Mouse (Mus musculus) lung, embryonic 14.5 days (tissue): ENCODE measurements at regions not wholly inside any gene's neighbourhood (a gene's known extent, or its start where the extent isn't known, plus 50 kb on each side); places are given as distances from the start of the nearest gene placed in this dataset.

Experiments
- ATAC-seq: fragments of 200-750 bp; cut with Nextera tagmentation; 2 replicates; pipeline ENCODE4 v1.8.0; 2017; ENCODE audit warnings: mild to moderate bottlenecking, moderate TSS enrichment, moderate library complexity; ENCODE audit not compliant: insufficient read depth
- DNase-seq: peaks from one replicate; pipeline ENCODE4 v3.0.0-alpha.2; 2015
- H3K27ac ChIP-seq: fragments of 300-500 bp; sonication (generic); 2 replicates; pipeline ENCODE4 v1.5.1; 2014; ENCODE audit warnings: low read depth, mild to moderate bottlenecking, moderate library complexity
- H3K27me3 ChIP-seq: fragments of 300-500 bp; sonication (generic); 2 replicates; pipeline ENCODE4 v1.6.1; 2014; ENCODE audit warnings: low read length, control low read depth; ENCODE audit not compliant: insufficient read depth
- H3K36me3 ChIP-seq: fragments of 300-500 bp; sonication (generic); 2 replicates; pipeline ENCODE4 v1.6.1; 2014; ENCODE audit warnings: control low read depth; ENCODE audit not compliant: insufficient read depth
- H3K4me1 ChIP-seq: fragments of 300-500 bp; sonication (generic); 2 replicates; pipeline ENCODE4 v1.6.1; 2014; ENCODE audit warnings: antibody characterized with exemption, control low read depth; ENCODE audit not compliant: insufficient read depth
- H3K4me2 ChIP-seq: fragments of 300-500 bp; sonication (generic); 2 replicates; pipeline ENCODE4 v1.6.1; 2014; ENCODE audit warnings: mild to moderate bottlenecking
- H3K4me3 ChIP-seq: fragments of 300-500 bp; sonication (generic); 2 replicates; pipeline ENCODE4 v1.5.1; 2014; ENCODE audit warnings: low read depth, low read length
- H3K9ac ChIP-seq: fragments of 300-500 bp; sonication (generic); 2 replicates; pipeline ENCODE4 v1.6.1; 2014
- H3K9me3 ChIP-seq: fragments of 300-500 bp; sonication (generic); 2 replicates; pipeline ENCODE4 v1.6.1; 2016; ENCODE audit warnings: low read depth, low read length, control low read depth
- CTCF ChIP-seq: IDR thresholded peaks from 2 replicates; pipeline ENCODE4 v1.5.1; 2016; ENCODE audit warnings: antibody characterized with exemption, low read depth
- WGBS: fragments of 180-500 bp; shearing (Covaris S2); extraction: QIAGEN DNeasy Blood & Tissue Kit; methylation state at CpG from one replicate; pipeline ENCODE4 v1.1.7; 2014; 5-methylcytosine and 5-hydroxymethylcytosine counted together

DNA sequence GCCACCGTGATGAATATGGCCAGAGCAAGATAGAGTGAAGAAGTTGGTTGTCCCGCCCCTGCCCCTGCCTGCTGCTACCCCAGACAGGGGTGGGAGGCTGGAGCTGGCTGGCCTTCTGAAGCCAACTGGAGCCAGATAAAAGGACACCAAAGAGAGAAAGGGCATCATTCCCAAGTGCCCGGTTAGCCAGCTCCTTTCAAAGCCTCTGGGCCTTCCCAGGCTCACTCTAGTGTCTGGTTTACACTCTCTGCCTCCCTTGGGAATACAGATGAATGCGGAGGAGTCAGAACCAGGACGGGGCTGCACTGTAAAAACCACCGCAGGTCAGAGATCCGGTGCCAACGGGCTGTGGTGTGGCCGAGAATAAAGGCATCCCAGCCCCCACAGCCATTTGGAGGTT is 76.4 kb upstream of the Ankrd55 start:
- 66% methylated on average over 9 of the region's 9 CpGs for WGBS
- no peaks in the 10 kb centered on the region for H3K9me3 ChIP-seq
- DNase-seq (no peak), ATAC-seq (no peak)
- H3K9ac ChIP-seq: no peak overlapping the region
- H3K4me2 ChIP-seq: no peak overlapping the region
- H3K4me1 ChIP-seq: no peaks in the 10 kb centered on the region
- no peaks in the 10 kb centered on the region for H3K27me3 ChIP-seq
- no peak for TF ChIP-seq CTCF
- no peak overlapping the region for H3K27ac ChIP-seq
- H3K36me3 ChIP-seq: no peaks in the 10 kb centered on the region
- no peak overlapping the region for H3K4me3 ChIP-seq

GRCm38 (mm10) chr13:112212391-112212790 is 75.9 kb upstream of the Ankrd55 start:
- no peak overlapping the region for H3K27ac ChIP-seq
- H3K9me3 ChIP-seq: no peaks in the 10 kb centered on the region
- no peak overlapping the region for H3K9ac ChIP-seq
- DNase-seq: no peak
- H3K4me3 ChIP-seq: no peak overlapping the region
- no peak for ATAC-seq
- H3K4me2 ChIP-seq: no peak overlapping the region
- no peak for TF ChIP-seq CTCF
- no peaks in the 10 kb centered on the region for H3K27me3 ChIP-seq
- H3K36me3 ChIP-seq: no peaks in the 10 kb centered on the region
- H3K4me1 ChIP-seq: no peaks in the 10 kb centered on the region
- 77% methylated on average over 12 of the region's 12 CpGs for WGBS

DNA sequence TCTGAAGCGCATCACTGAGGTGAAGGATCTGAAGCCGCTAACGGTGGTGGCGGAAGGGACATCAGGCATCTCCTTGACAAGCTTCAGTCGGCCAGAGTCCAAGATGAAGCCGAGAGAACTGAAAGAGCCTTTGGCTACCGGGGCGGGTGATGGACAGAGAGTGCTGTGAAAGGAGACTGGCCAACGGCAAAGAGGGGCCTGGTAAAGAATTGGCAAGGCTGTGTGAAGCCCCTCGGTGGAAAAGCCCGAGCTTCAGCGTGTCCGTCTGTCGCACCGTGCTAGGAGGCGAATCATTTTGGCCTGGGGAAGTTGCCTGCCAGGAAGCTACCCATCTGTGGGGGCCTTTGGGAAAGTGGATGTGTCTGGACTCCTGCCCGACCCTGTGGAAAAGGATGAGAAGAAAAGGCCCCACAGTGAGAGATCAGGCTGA is 74.6 kb upstream of the Ankrd55 start:
- no peak overlapping the region for H3K27ac ChIP-seq
- H3K9ac ChIP-seq: no peak overlapping the region
- no peak for ATAC-seq
- no peak for TF ChIP-seq CTCF
- H3K4me2 ChIP-seq: no peak overlapping the region
- DNase-seq: no peak
- WGBS: 67% methylated on average over 17 of the region's 17 CpGs
- no peak overlapping the region for H3K4me3 ChIP-seq
- no peaks in the 10 kb centered on the region for H3K4me1 ChIP-seq
- no peaks in the 10 kb centered on the region for H3K36me3 ChIP-seq
- H3K9me3 ChIP-seq: no peaks in the 10 kb centered on the region
- no peaks in the 10 kb centered on the region for H3K27me3 ChIP-seq

DNA sequence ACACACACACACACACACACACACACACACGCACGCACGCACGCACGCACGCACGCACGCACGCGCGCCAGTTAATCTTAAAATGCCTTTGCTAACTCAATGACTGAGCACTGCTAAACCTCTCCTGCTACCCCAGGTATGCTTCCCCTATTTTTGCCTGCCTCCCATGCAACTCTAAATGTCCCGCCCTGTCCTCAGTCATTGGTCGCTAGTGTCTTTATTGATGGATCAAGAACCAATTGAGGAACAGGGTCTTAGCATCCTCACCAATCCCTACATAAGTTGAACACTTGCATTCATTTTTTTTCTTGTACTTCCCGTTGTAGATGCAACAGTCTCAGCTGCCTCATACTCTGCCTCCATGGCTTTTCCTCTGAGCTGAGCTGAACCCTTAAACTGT is 72.2 kb upstream of the Ankrd55 start:
- Histone ChIP-seq H3K27me3 (no peaks in the 10 kb centered on the region), H3K9ac (no peak overlapping the region), H3K36me3 (no peaks in the 10 kb centered on the region), H3K4me2 (no peak overlapping the region), H3K4me1 (no peaks in the 10 kb centered on the region), H3K9me3 (no peaks in the 10 kb centered on the region), H3K4me3 (no peak overlapping the region), H3K27ac (no peak overlapping the region)
- no peak for DNase-seq
- WGBS: 94% methylated on average over 14 of the region's 14 CpGs
- ATAC-seq: no peak
- TF ChIP-seq CTCF: no peak

DNA sequence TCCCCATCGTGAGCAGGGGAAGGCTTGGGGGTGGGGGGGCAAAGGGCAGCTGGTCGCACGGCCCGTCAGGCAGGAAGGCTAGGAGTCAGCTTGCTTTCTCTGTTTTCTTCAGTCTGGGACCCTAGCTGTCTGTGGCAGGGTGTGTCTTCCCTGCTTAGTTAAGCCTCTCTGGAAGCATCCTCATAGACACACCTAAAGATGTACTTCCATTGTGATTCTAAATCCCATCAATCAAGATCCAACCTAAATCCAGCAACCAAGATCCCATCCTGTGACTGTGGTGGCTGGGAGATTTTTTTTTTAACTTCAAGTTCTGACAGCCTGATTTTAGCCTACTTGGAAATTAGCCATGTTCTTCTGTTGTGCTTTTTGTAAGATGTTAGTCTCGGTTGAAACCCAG is 69.9 kb upstream of the Ankrd55 start:
- 48% methylated on average over 5 of the region's 5 CpGs for WGBS
- Histone ChIP-seq H3K9ac (no peak overlapping the region), H3K4me3 (no peak overlapping the region), H3K4me1 (no peaks in the 10 kb centered on the region), H3K4me2 (no peak overlapping the region), H3K9me3 (no peaks in the 10 kb centered on the region), H3K27me3 (no peaks in the 10 kb centered on the region), H3K36me3 (no peaks in the 10 kb centered on the region), H3K27ac (no peak overlapping the region)
- no peak for TF ChIP-seq CTCF
- DNase-seq (no peak), ATAC-seq (no peak)

DNA sequence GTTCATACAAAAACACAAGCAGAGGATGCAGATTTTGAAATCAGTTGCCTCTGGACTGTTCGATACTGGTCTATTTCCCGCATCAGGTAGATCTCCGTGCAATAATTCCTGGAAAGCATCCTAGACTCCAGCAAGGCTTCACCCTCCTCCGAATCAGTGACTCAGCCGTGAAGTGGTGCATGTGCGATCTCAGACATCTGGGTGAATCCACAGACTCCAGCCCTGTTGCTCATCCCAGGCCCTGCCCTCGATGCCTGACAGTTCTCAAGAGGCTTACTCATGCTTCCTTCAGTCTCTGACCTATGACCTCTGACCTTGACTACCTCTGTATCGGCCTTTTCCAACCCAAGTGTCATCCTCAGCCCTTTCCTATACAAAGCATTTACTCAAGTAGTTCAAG is 68.1 kb upstream of the Ankrd55 start:
- ATAC-seq (no peak), DNase-seq (no peak)
- no peaks in the 10 kb centered on the region for H3K9me3 ChIP-seq
- no peaks in the 10 kb centered on the region for H3K36me3 ChIP-seq
- H3K9ac ChIP-seq: no peak overlapping the region
- no peak overlapping the region for H3K4me2 ChIP-seq
- H3K4me1 ChIP-seq: no peaks in the 10 kb centered on the region
- TF ChIP-seq CTCF: no peak
- 80% methylated on average over 8 of the region's 8 CpGs for WGBS
- no peak overlapping the region for H3K4me3 ChIP-seq
- H3K27ac ChIP-seq: no peak overlapping the region
- no peaks in the 10 kb centered on the region for H3K27me3 ChIP-seq

DNA sequence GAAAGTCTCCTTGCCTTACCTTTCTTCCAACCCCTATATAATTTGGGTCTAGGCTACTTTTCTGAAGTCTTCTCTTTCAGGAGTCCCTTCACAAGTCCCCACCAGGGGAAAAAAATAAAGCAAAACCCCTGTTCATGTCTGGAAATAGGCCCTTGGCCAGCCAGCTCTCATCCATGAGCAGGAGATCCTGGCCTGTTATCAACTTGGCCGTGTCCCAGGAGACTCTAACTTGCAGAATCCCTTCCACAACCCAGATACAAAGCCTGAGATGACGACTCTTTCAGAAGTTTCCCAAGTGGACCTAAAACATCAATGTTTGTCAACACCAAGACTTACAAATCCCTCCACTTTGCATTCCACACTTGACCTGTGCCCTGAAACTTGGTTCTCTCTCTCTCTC is 64.6 kb upstream of the Ankrd55 start:
- Histone ChIP-seq H3K4me2 (no peak overlapping the region), H3K27me3 (no peaks in the 10 kb centered on the region), H3K36me3 (no peaks in the 10 kb centered on the region), H3K4me1 (peaks cover 3% of the 10 kb centered on the region; the same call in 1 of the 2 replicates), H3K9ac (no peak overlapping the region), H3K27ac (no peak overlapping the region), H3K4me3 (no peak overlapping the region), H3K9me3 (no peaks in the 10 kb centered on the region)
- ATAC-seq: no peak
- peak; percentile 71 for DNase-seq
- TF ChIP-seq CTCF: no peak
- 61% methylated on average over 2 of the region's 2 CpGs for WGBS

DNA sequence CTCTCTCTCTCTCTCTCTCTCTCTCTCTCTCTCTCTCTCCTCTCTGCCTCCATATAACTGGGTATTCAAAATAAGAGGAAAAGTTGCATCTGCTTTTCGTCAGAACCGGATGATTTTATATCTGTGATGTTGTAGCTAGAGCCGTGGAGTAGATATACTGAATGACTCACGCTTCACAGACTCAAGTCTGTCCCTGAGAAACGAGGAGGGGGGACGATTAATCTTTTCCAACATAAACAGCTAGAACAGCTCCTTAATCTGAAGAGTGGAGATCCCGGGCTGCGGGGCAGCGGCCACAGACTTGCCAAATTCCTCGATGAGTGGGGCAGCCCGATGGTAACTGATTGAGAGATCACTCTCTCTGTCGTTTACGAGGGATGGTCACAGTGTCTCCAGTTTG is 60.5 kb upstream of the Ankrd55 start:
- no peak for TF ChIP-seq CTCF
- no peak overlapping the region for H3K9ac ChIP-seq
- H3K4me1 ChIP-seq: peaks cover 3% of the 10 kb centered on the region; the same call in 1 of the 2 replicates
- no peak overlapping the region for H3K4me3 ChIP-seq
- no peaks in the 10 kb centered on the region for H3K27me3 ChIP-seq
- H3K27ac ChIP-seq: no peak overlapping the region
- H3K4me2 ChIP-seq: peak overlapping the region; percentile 21; the same call in 1 of the 2 replicates
- H3K9me3 ChIP-seq: no peaks in the 10 kb centered on the region
- peak; percentile 78 for DNase-seq
- peak; percentile 70 for ATAC-seq
- 25% methylated on average over 13 of the region's 13 CpGs for WGBS
- H3K36me3 ChIP-seq: no peaks in the 10 kb centered on the region
